Comparison of ENCODE assay signal across 8 mouse cellular contexts in genomic region chr4:130947094-130947647, GRCm38 (mm10). TPM values are rescaled to one million over a fixed set of nuclear protein-coding genes. Genes with fewer than 3 reads are reported as not detected.
DNase-seq lines count a peak whose midpoint lies in the region; ATAC-seq and TF ChIP-seq lines count a peak whose summit lies in the region.

No protein-coding gene starts in this region.

- H3K9me3 ChIP-seq in hindbrain, postnatal 0 days (ENCODE audit: low read length): no peaks in the 10 kb centered on the region
- H3K9me3 ChIP-seq in midbrain, embryonic 15.5 days: no peaks in the 10 kb centered on the region

- peak; percentile 43; the same call in 1 of the 2 replicates for ATAC-seq in hindbrain, postnatal 0 days
- 0 out of 2 replicates have a peak, but pooled peaks have one; percentile 37 for ATAC-seq in midbrain, embryonic 15.5 days (replicated peaks)

- no peaks in the 10 kb centered on the region for H3K27me3 ChIP-seq in liver, adult 2 months (ENCODE audit: control insufficient read depth, insufficient read depth, low read length)
- H3K27me3 ChIP-seq in hindbrain, postnatal 0 days (ENCODE audit: insufficient read depth, low read length): no peaks in the 10 kb centered on the region
- H3K27me3 ChIP-seq in midbrain, embryonic 15.5 days (replicated peaks): no peaks in the 10 kb centered on the region

- no peak overlapping the region for H3K9ac ChIP-seq in liver, adult 2 months (ENCODE audit: low read depth, low read length)
- H3K9ac ChIP-seq in hindbrain, postnatal 0 days (replicated peaks; ENCODE audit: low read length): no peak overlapping the region
- no peak overlapping the region for H3K9ac ChIP-seq in midbrain, embryonic 15.5 days

- 23% methylated on average over 13 of the region's 13 CpGs for WGBS in liver, adult 2 months
- 21% methylated on average over 13 of the region's 13 CpGs for WGBS in hindbrain, postnatal 0 days
- 22% methylated on average over 13 of the region's 13 CpGs for WGBS in midbrain, embryonic 15.5 days

- H3K79me2 ChIP-seq in liver, adult 2 months (ENCODE audit: control insufficient read depth, insufficient read depth, low read length): no peaks in the 10 kb centered on the region

- TF ChIP-seq CTCF in liver, adult 2 months (IDR thresholded peaks at IDR 0.05; ENCODE audit: low read depth, low read length): peak; percentile 52
- peak; percentile 89 for TF ChIP-seq CTCF in hindbrain, postnatal 0 days (IDR thresholded peaks at IDR 0.05; ENCODE audit: low read depth)

- peak; percentile 5 for DNase-seq in adrenal gland, adult 2 months
- no peak for DNase-seq in adrenal gland, adult 18-20 months (ENCODE audit: low spot score in 2 of 2)
- DNase-seq in liver, adult 2 months (ENCODE audit: extremely low read depth, low read depth, low spot score): no peak
- DNase-seq in liver: no peak
- DNase-seq in cerebellum, postnatal 14 days: peak; percentile 48 to 58
- peak; percentile 83 for DNase-seq in hindbrain, postnatal 0 days (ENCODE audit: low spot score)
- no peak for DNase-seq in urinary bladder, postnatal 14 days (ENCODE audit: low spot score)

- H3K36me3 ChIP-seq in liver, adult 2 months (ENCODE audit: control insufficient read depth, insufficient read depth, low read length): no peaks in the 10 kb centered on the region
- no peaks in the 10 kb centered on the region for H3K36me3 ChIP-seq in hindbrain, postnatal 0 days (ENCODE audit: insufficient read depth, low read length)
- no peaks in the 10 kb centered on the region for H3K36me3 ChIP-seq in midbrain, embryonic 15.5 days (replicated peaks)

- no peaks in the 10 kb centered on the region for H3K4me1 ChIP-seq in liver, adult 2 months (ENCODE audit: control insufficient read depth, insufficient read depth, low read length)
- H3K4me1 ChIP-seq in hindbrain, postnatal 0 days (ENCODE audit: insufficient read depth, low read length): no peaks in the 10 kb centered on the region
- H3K4me1 ChIP-seq in midbrain, embryonic 15.5 days: 0 out of 2 replicates have a peak, but pooled peaks cover 3% of the 10 kb centered on the region

- no peak overlapping the region for H3K4me3 ChIP-seq in liver, adult 2 months (ENCODE audit: insufficient read depth, low read depth, low read length)
- H3K4me3 ChIP-seq in hindbrain, postnatal 0 days (ENCODE audit: low read length): no peak overlapping the region
- H3K4me3 ChIP-seq in midbrain, embryonic 15.5 days: no peak overlapping the region

- no peak overlapping the region for H3K27ac ChIP-seq in liver, adult 2 months (replicated peaks; ENCODE audit: insufficient read depth, low read depth, low read length)
- H3K27ac ChIP-seq in hindbrain, postnatal 0 days: no peak overlapping the region
- no peak overlapping the region for H3K27ac ChIP-seq in midbrain, embryonic 15.5 days

- H3K4me2 ChIP-seq in hindbrain, postnatal 0 days (ENCODE audit: low read depth, low read length): no peak overlapping the region
- no peak overlapping the region for H3K4me2 ChIP-seq in midbrain, embryonic 15.5 days

- TF ChIP-seq POLR2A in liver, adult 2 months (IDR thresholded peaks at IDR 0.05; ENCODE audit: extremely low read depth, insufficient read depth, low read length): no peak

RNA-seq across cellular contexts. Expression of gene Matn1, which starts 3.0 kb away (rescaled TPM):
- not detected for total RNA-seq in adrenal gland, adult 2 months (2021)
- not detected in 2 replicates for polyA plus RNA-seq in adrenal gland, adult 2 months (2012; rRNA removed)
- not detected for total RNA-seq in adrenal gland, adult 18-20 months (2021)
- not detected in 2 replicates for total RNA-seq in liver, adult 2 months (2014; rRNA removed)
- polyA plus RNA-seq in liver, adult 2 months (2012; rRNA removed): not detected in 2 replicates
- 0.26 and 0.90 TPM in 2 replicates for total RNA-seq in hindbrain, postnatal 0 days (2014; rRNA removed)
- polyA plus RNA-seq in hindbrain, postnatal 0 days (2015; fragmentation: Nextera tagmentation; extraction: Ambion mirVana): 0.71 and 1.2 TPM in 2 replicates
- 0.24 and 0.32 TPM in 2 replicates for polyA plus RNA-seq in midbrain, embryonic 15.5 days (2015; fragmentation: Nextera tagmentation; extraction: Ambion mirVana)

RNA-seq across cellular contexts. Expression of gene Laptm5, which starts 34.2 kb away (rescaled TPM):
- total RNA-seq in adrenal gland, adult 2 months (2021): 10 to 100 TPM; 30.8 to 36.8 TPM
- 72.4 and 79.8 TPM in 2 replicates for polyA plus RNA-seq in adrenal gland, adult 2 months (2012; rRNA removed)
- 10 to 100 TPM; 25.1 to 54.6 TPM for total RNA-seq in adrenal gland, adult 18-20 months (2021)
- total RNA-seq in liver, adult 2 months (2014; rRNA removed): 4.8 and 5.4 TPM in 2 replicates
- polyA plus RNA-seq in liver, adult 2 months (2012; rRNA removed): 18.9 and 31.5 TPM in 2 replicates
- 42.8 and 71.4 TPM in 2 replicates for total RNA-seq in hindbrain, postnatal 0 days (2014; rRNA removed)
- 40.8 and 43.1 TPM in 2 replicates for polyA plus RNA-seq in hindbrain, postnatal 0 days (2015; fragmentation: Nextera tagmentation; extraction: Ambion mirVana)
- 28.4 and 32.8 TPM in 2 replicates for polyA plus RNA-seq in midbrain, embryonic 15.5 days (2015; fragmentation: Nextera tagmentation; extraction: Ambion mirVana)

Comparison
In these comparisons a context has a peak if more than half of its experiments do, and no peak if none do; other contexts are left out.
1. DNase-seq: peak in adrenal gland, adult 2 months (single experiment), cerebellum, postnatal 14 days (2 of 2) and hindbrain, postnatal 0 days (single experiment); none in adrenal gland, adult 18-20 months (0 of 2), liver, adult 2 months (single experiment), liver (single experiment) and urinary bladder, postnatal 14 days (single experiment).